Mouse (Mus musculus): Measurements from ENCODE around the gene Acox1. TPM values are rescaled to one million over a fixed set of nuclear protein-coding genes. Genes with fewer than 3 reads are reported as not detected.

Acox1 gene
- total RNA-seq, 1 experiment from 2014 or later = 43.2 TPM

DNA sequence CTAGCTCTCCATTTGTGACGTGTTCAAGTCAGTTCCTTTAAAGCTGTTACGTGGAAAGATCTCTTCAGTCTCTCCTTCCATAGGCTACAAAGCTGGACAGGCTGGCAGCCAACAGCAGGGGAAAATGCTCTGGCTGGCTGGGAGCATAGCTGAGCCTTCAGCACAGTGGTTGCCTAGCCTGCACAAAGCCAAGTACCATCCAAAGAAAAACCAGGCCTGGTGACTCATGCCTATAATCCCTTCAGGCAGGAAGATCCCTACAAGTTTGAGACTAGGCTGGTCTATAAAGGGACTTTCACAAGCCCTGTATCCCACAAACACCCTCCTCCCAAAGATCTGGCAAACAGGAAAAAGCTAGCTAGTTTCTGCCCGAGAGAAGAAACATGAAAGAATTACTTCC lies 13.0 kb downstream of the Acox1 start:
- no peak for ATAC-seq (replicated peaks in 1 of 2; ENCODE audit: insufficient read depth in 1 of 2, low FRiP score in 2 of 2, low TSS enrichment in 1 of 2, low read depth in 1 of 2, poor library complexity in 2 of 2, severe bottlenecking in 2 of 2)

DNA sequence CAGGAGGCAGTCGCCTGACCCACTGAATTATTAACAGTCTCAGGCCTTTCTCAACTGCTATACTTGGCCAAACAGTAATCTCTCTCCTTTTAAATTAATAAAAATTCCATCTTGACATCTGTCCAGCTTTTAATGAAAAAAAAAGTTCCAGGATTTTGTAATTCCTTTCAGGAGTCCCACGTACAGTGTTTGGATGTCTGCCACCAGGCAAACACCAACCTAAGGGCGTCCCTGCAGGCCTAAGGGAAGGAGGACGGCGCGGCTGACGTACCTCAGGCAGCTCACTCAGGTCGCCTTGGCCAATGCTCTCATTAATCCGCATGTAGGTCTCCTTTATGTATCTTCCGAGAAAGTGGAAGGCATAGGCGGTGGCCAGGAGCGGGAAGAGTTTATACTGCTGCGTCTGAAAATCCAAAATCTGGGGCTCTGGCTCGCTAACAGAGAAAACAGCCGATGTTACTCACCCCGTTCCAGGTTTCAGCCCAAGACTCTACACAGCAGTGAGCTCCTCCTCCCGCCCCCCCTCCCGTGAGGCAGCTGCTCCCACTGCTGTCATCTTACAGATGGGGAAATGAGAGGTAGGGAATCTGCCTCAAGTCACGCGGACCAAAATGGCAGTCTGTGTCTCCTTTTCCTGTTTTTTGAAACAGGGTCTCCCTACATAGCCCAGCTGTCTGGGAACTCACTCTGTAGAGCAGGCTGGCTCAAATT lies 20.3 kb downstream of the Acox1 start:
- no peak for ATAC-seq (replicated peaks in 1 of 2; ENCODE audit: insufficient read depth in 1 of 2, low FRiP score in 2 of 2, low TSS enrichment in 1 of 2, low read depth in 1 of 2, poor library complexity in 2 of 2, severe bottlenecking in 2 of 2)

DNA sequence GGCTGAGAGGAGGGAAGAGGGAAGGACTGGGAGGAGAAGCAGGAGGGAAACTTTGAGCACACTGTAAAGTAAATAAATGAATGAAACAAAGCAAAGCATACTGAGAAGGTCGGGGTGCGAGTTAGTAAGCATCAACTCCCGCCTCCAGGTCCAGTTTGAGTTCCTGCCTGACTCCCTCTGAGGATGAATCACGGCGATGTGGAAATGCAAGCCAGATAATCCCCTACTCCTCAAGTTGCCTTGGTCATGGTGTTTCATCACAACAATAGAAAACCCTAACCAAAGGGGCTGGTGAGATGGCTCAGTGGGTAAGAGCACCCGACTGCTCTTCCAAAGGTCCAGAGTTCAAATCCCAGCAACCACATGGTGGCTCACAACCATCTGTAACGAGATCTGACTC lies 22.8 kb downstream of the Acox1 start:
- no peak for ATAC-seq (replicated peaks in 1 of 2; ENCODE audit: insufficient read depth in 1 of 2, low FRiP score in 2 of 2, low TSS enrichment in 1 of 2, low read depth in 1 of 2, poor library complexity in 2 of 2, severe bottlenecking in 2 of 2)

DNA sequence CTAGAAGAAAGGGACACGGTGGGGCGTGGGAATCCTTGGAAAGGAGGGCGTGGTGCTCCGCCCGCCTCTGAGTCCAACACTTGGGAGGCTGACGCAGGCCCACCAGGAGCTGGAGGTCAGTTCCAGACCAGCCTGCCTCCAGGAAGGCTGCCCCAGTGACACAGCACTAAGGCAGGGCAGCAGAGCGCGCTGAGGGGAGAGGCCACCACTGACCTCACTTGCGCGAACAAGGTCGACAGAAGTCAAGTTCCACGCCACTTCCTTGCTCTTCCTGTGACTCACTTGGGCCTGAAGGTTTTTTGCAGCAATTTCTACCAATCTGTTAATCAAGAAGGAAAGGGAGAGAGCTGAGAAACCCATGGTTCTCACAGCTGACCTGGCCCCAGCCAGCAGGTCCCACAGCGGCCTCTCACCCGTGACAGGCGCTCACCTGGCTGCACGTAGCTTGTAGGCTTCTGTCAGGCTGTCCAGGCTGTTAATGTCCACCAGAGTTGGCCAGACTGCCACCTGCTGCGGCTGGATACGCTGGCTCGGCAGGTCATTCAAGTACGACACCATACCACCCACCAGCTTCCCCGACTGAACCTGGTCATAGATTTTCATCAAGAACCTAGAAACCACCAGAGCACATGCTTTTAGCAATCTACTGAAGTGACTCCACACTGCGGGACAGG lies 23.9 kb downstream of the Acox1 start:
- ATAC-seq (replicated peaks in 1 of 2; ENCODE audit: insufficient read depth in 1 of 2, low FRiP score in 2 of 2, low TSS enrichment in 1 of 2, low read depth in 1 of 2, poor library complexity in 2 of 2, severe bottlenecking in 2 of 2) = no peak

DNA sequence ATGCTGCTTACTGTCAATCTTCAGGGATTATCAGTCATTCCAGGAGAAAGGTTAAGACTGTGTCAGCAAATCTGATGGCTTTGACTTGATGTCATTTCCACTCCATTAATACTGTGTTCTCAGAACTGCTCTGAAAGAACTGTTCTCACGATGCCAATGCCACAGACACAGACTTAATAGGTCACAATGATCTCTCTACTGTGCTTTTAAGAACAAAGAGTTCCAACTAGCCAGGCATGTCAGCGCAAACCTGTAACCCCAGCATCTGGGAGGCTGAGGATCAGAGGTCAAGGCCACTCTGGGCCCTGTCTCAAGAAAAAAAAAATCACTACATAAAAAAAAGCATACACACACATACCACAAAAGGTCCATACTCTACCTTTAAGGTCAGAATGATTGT lies 26.9 kb downstream of the Acox1 start:
- no peak for ATAC-seq (replicated peaks in 1 of 2; ENCODE audit: insufficient read depth in 1 of 2, low FRiP score in 2 of 2, low TSS enrichment in 1 of 2, low read depth in 1 of 2, poor library complexity in 2 of 2, severe bottlenecking in 2 of 2)

DNA sequence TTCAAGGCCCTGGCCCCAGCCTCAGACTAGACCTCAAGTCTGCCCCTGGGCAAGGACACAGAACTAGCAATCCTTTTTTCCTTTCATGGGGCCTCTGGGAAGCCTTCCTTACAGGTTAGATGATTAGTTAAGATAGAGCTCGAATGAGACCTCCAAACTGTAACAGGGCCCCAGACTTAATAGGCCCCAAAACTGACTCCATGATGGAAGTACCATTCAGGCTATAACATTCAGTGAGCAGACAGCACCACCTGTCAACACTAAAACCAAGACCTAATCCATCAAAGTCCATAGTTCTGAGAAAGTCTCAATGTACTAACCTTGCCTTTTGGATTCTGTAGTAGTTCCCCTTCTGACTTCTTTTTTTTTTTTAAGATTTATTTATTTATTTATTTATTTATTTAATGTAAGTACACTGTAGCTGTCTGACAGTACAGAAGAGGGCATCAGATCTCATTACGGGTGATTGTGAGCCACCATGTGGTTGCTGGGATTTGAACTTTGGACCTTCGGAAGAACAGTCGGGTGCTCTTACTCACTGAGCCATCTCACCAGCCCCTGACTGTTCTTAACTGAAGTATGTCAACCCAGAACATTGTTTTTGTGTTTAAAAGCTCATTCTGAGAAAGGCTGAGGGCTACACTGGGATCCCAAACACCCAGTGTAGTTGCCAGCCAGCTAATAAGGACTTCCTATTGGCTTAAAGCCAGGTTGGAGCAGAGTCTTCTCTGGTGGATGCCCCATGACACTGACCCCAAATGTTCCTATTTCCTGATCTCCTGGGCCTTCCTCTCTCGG lies 28.6 kb downstream of the Acox1 start:
- no peak for ATAC-seq (replicated peaks in 1 of 2; ENCODE audit: insufficient read depth in 1 of 2, low FRiP score in 2 of 2, low TSS enrichment in 1 of 2, low read depth in 1 of 2, poor library complexity in 2 of 2, severe bottlenecking in 2 of 2)

DNA sequence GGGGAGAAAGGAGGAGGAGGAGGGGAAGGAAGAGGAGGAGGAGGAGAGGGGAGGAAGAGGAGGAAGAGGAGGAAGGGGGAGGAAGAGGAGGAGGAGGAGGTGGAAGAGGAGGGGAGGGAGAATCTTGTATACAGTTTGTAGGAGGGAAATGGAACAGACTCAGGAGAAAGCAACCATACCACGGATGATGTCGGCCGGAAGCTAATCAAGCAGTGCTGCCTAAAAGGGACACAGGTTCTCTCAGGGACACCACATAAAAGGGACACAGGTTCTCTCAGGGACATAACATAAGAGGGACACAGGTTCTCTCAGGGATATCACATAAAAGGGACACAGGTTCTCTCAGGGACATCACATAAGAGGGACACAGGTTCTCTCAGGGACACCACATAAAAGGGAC lies 29.6 kb downstream of the Acox1 start:
- ATAC-seq (replicated peaks in 1 of 2; ENCODE audit: insufficient read depth in 1 of 2, low FRiP score in 2 of 2, low TSS enrichment in 1 of 2, low read depth in 1 of 2, poor library complexity in 2 of 2, severe bottlenecking in 2 of 2) = no peak

DNA sequence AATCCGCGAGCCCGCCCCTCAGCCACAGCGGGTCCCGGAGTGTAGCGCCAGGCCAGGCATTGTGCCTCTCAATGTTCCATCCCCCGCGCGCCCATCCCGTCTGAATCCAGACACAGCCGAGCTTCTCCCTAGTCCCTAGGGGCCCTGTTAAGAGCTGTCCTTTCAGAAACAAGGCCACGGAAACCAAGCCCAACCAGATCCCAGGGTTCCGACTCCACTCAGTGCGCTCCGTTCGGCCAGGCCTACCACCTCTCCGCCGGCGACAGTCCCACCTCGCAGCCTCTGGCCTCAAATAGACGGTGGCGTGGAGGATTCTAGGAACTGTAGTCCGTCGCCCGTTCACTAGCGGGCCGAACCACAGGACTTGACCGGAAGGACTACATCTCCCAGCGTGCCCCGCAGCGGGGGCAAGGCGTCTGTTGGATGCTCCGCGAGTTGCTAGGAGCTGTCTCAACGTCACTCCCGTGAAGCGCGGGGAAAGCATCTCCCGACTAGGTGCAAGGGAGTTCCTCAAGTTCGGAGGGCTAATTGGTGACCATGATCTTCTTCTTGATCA lies 30.9 kb downstream of the Acox1 start, which contains the start of gene Fbf1:
TSS of gene Fbf1 (minus strand) at position 283 of the 556 bp plus-strand sequence.
- ATAC-seq (replicated peaks in 1 of 2; ENCODE audit: insufficient read depth in 1 of 2, low FRiP score in 2 of 2, low TSS enrichment in 1 of 2, low read depth in 1 of 2, poor library complexity in 2 of 2, severe bottlenecking in 2 of 2) = peak; percentile 98 to 99

DNA sequence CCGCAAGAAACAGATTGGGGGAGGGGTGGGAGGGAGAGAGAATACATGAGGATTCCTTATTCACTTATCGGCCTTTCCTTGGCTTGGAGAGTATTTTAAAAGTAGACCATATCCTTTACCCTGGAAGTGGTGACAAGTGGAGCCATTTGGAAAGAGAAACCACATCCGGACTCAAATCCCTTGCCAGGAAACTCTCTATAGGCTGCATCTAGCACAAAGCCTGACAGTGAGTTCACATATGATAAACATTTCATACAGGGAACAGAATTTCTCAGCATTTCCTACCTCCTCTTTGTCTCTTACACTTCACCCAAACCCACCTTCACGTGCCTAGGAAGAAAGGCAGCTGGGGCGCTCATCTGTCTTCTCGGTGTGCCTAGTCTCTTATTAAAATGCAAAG lies 31.6 kb downstream of the Acox1 start:
- no peak for ATAC-seq (replicated peaks in 1 of 2; ENCODE audit: insufficient read depth in 1 of 2, low FRiP score in 2 of 2, low TSS enrichment in 1 of 2, low read depth in 1 of 2, poor library complexity in 2 of 2, severe bottlenecking in 2 of 2)

DNA sequence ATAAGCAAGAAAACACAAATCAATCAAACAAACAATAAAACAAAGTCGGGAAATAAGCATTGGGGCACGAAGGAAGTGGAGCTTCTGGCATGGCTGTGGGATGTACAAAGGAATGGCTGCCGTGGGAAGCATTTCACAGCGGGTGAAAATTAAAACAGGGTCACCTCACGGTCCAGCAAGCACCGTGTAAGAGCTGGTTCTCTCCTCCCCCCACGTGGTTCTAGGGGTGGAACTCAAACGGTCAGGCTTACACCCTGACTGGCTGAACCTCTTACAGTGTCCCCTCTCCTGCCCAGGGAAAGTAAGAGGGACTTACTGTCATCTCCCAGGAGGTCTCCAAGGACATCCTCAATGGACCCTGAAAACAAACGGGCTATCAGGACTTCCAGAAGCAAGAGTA lies 35.8 kb downstream of the Acox1 start:
- ATAC-seq (replicated peaks in 1 of 2; ENCODE audit: insufficient read depth in 1 of 2, low FRiP score in 2 of 2, low TSS enrichment in 1 of 2, low read depth in 1 of 2, poor library complexity in 2 of 2, severe bottlenecking in 2 of 2) = no peak

DNA sequence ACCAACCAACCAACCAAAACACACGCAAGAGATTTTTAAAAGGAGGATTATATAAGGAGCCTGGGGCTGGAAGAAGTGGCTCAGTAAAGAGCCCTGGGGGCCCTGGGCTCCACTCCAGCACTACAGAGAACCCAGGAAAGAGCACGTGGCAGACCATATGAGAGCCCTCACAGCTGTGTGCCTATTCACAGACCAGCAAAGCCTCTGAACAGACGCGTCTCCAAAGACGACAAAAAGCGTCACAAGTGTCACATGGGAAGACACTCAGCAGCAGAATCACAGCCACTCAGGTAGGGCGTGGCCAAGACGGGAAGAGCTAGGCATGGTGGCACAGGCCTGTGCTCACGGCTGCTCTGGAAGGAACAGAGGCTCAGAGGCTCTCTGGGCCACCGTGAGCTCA lies 36.7 kb downstream of the Acox1 start:
- no peak for ATAC-seq (replicated peaks in 1 of 2; ENCODE audit: insufficient read depth in 1 of 2, low FRiP score in 2 of 2, low TSS enrichment in 1 of 2, low read depth in 1 of 2, poor library complexity in 2 of 2, severe bottlenecking in 2 of 2)

DNA sequence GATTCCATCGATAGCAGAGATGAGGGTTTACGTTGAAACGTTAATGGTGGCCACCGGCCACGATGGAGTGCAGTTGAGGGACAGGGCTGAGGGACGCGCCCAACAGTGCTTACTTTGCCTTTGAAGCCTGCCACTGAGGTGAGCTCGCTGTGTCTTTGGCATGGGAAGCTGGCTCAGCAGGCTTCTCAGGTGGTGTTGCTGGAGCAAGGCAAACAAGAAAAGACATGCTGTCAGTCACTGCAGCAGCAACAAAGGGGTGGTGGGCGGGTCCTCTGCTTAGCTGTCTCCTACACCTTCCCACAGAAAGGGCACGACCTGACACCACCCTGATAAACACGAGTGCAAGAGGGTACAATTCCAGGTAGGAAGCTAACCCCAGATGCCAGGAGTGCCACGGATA lies 37.5 kb downstream of the Acox1 start:
- ATAC-seq (replicated peaks in 1 of 2; ENCODE audit: insufficient read depth in 1 of 2, low FRiP score in 2 of 2, low TSS enrichment in 1 of 2, low read depth in 1 of 2, poor library complexity in 2 of 2, severe bottlenecking in 2 of 2) = no peak

DNA sequence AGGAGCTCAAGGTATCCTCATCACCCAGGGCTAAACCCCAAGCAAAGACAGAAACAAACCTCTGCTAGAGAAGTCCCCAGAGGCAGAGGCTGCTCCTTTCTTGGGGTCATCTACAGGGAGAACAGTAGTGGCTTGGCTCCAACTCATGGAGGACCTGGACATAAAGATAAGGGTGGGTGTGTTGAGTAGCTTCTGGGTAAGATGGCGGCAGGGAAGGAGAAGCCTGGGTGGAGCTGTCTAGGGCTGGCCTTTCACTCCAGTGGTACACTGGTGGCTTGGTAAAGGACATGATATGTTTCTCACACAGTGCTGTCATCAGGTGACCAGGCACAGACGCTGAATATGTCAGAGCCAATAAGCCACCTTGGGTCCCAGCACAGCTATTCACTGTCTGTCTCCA lies 47.9 kb downstream of the Acox1 start:
- no peak for ATAC-seq (replicated peaks in 1 of 2; ENCODE audit: insufficient read depth in 1 of 2, low FRiP score in 2 of 2, low TSS enrichment in 1 of 2, low read depth in 1 of 2, poor library complexity in 2 of 2, severe bottlenecking in 2 of 2)

DNA sequence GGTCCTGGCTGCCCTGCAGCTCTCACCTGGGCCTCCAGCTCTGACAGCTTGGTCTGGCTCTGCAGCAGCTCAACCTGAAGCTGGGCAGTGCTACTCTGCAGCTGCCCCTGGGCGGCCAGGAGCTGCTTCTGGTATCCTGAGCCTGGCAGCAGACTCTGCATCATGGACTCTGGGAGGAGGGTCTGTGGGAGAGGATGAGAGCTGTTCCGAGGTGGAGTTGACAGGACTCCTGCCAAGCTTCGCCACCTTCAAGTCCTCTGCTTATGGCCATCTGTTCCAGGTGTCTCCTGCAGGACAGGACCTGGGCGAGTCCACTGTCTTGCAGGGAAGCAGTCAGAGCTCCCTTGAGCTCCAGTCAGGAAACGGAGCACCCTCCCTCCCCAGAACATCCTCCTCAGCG lies 49.5 kb downstream of the Acox1 start:
- no peak for ATAC-seq (replicated peaks in 1 of 2; ENCODE audit: insufficient read depth in 1 of 2, low FRiP score in 2 of 2, low TSS enrichment in 1 of 2, low read depth in 1 of 2, poor library complexity in 2 of 2, severe bottlenecking in 2 of 2)

DNA sequence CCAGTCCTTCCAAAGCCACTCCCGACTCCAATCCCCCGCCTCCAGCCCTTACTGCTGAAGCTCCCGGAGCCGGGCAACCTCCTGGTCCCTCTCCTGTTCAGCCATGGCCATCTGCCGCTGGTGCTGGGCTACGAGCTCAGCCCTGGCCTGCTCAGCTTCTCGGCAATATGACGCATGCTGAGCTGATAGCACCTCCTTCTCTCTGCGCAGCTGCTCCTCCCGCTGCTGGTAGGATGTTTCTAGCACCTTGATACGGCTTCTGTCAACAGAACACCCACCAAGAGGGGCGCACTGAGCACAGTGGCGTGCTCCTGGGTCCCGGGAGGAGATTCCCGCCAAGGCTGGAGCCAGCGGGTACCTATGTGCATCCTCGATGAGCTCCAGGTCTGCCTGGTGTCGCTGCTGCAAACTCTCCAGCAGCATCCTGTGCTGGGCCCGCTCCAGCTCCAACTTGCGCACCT lies 50.1 kb downstream of the Acox1 start:
- no peak for ATAC-seq (replicated peaks in 1 of 2; ENCODE audit: insufficient read depth in 1 of 2, low FRiP score in 2 of 2, low TSS enrichment in 1 of 2, low read depth in 1 of 2, poor library complexity in 2 of 2, severe bottlenecking in 2 of 2)

DNA sequence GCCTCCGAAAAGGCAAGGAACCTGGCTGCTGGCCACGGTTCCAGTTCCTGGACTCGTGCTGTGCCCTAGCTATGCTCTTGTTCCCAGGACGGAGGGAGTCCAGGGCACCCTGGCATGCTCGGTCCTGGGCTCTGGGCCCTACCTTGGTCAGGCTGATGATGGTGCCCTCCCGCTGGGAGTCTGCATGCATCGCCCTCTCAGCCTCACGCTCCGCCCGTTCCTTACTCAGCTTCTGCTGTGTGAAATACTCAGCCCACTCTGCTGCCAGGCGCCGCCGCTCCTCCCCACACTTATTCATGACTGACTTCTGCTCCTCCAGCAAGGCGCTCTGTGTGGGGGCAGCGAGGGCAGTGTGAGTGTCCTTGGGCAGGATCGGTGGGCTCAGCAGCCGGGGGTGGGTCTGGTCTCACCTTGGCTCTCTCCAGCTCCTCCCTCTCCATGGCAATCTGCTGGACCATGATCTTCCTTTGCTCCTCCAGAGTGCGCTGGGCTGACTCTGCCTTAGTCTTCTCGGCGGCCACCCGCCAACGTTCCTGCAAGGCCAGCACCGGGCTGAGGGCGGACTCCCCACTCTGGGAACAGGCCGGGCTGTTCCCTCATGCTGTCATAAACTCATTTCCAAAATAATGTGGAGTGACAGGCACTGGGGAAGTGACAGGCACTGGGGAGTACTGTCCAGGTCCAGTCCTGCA lies 52.4 kb downstream of the Acox1 start:
- no peak for ATAC-seq (replicated peaks in 1 of 2; ENCODE audit: insufficient read depth in 1 of 2, low FRiP score in 2 of 2, low TSS enrichment in 1 of 2, low read depth in 1 of 2, poor library complexity in 2 of 2, severe bottlenecking in 2 of 2)

DNA sequence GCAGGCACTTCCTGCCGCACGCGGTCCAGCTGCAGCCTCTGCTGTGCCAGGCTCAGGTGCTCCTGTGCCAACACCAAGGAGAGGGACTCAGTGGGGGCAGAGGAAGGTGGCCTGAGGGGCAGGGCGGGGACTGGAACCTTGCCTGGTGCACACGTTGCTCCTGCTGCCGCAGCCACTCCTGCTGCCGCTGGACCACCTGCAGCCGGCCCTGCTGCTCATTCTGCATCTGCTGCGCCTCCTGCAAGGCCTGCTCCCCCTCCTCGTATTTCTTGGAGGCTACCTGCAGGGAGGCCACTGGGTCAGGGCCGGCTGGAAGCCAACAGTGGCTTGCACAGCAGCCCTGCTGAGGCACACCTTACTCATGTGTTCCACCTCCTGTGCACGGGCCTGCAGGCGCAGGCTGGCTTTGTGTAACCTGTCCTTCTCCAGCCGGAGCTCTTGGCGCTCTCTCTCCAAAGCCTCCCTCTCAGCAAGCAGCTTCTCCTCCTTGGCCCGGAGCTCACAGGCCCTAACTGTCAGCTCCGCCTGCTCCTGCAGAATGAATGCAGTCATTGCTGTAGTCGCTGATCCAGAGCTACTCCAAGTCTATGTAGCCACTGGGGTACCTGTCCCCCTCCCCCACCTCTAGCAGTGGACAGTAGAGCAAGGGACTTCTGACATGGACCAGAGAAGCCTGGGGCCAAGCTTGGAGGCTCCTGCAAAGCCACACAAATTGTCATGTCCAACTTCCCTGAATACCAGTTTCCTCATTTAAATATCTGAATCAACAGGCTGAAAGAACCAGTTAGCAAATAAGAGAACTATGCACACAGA lies 53.2 kb downstream of the Acox1 start:
- no peak for ATAC-seq (replicated peaks in 1 of 2; ENCODE audit: insufficient read depth in 1 of 2, low FRiP score in 2 of 2, low TSS enrichment in 1 of 2, low read depth in 1 of 2, poor library complexity in 2 of 2, severe bottlenecking in 2 of 2)

All from hematopoietic stem cell, adult 5-6 weeks (primary cell).